Mouse (Mus musculus): ENCODE data around the gene Vwa8. TPM values are rescaled to one million over a fixed set of nuclear protein-coding genes. Genes with fewer than 3 reads are reported as not detected.

The Vwa8 gene
- polyA plus RNA-seq, 1 experiment from 2014 or later, result 11.7 TPM

DNA sequence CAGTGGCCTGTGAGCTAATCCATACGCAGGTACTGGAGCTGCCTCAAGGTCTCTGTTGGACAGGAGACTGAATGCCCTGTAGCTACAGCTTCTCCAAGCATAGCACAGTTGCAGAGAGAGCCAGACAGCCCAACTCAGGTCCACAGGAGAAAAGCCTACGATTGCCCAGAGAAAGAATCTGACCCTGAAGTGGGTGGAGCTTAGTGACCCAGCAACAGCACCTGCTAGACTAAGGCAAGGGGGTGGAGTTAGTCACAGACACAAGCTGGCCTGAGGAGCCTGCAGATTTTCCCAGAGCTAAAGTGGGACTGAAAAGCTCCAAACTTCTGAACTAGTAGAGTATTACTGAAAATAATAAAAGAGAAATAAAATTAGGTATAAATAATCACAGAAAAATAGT, 21.2 kb downstream of the Vwa8 start:
- no peak overlapping the region for H3K4me2 ChIP-seq (replicated peaks; ENCODE audit: low read depth)
- no peak for ATAC-seq (ENCODE audit: low FRiP score, low TSS enrichment)
- DNase-seq (ENCODE audit: low spot score), result no peak
- TF ChIP-seq EP300 (optimal IDR thresholded peaks at IDR 0.05) (no peak), CTCF (IDR thresholded peaks at IDR 0.05; ENCODE audit: low read depth) (no peak)
- no peaks in the 10 kb centered on the region for H3K27me3 ChIP-seq (ENCODE audit: control insufficient read depth, insufficient read depth, low read length)
- H3K4me1 ChIP-seq (replicated peaks; ENCODE audit: control insufficient read depth, insufficient read depth), result no peaks in the 10 kb centered on the region
- H3K27ac ChIP-seq (replicated peaks), result no peak overlapping the region
- H3K36me3 ChIP-seq (ENCODE audit: control insufficient read depth, insufficient read depth, low read length), result no peaks in the 10 kb centered on the region
- H3K9ac ChIP-seq (ENCODE audit: low read length), result no peak overlapping the region
- WGBS, result 58% methylated on average over 2 of the region's 2 CpGs
- 0 out of 2 replicates have a peak, but pooled peaks cover 2% of the 10 kb centered on the region for H3K9me3 ChIP-seq (ENCODE audit: control insufficient read depth, low read length)
- no peak overlapping the region for H3K4me3 ChIP-seq (ENCODE audit: low read depth, low read length)

- Histone ChIP-seq H3K27ac (replicated peaks) (no peak overlapping the region), H3K4me1 (replicated peaks; ENCODE audit: control insufficient read depth, insufficient read depth) (no peaks in the 10 kb centered on the region), H3K4me3 (ENCODE audit: low read depth, low read length) (no peak overlapping the region), H3K9ac (ENCODE audit: low read length) (no peak overlapping the region), H3K9me3 (ENCODE audit: control insufficient read depth, low read length) (0 out of 2 replicates have a peak, but pooled peaks cover 2% of the 10 kb centered on the region), H3K27me3 (ENCODE audit: control insufficient read depth, insufficient read depth, low read length) (no peaks in the 10 kb centered on the region), H3K36me3 (ENCODE audit: control insufficient read depth, insufficient read depth, low read length) (no peaks in the 10 kb centered on the region), H3K4me2 (replicated peaks; ENCODE audit: low read depth) (no peak overlapping the region)
- DNase-seq (ENCODE audit: low spot score) (no peak), ATAC-seq (ENCODE audit: low FRiP score, low TSS enrichment) (no peak)
- TF ChIP-seq EP300 (optimal IDR thresholded peaks at IDR 0.05), result no peak
- 73% methylated on average over 2 of the region's 2 CpGs for WGBS
Measured at GRCm38 (mm10) chr14:78877176-78877575, 28.3 kb downstream of the Vwa8 start.

- Histone ChIP-seq H3K27ac (replicated peaks) (no peak overlapping the region), H3K36me3 (ENCODE audit: control insufficient read depth, insufficient read depth, low read length) (no peaks in the 10 kb centered on the region), H3K9ac (ENCODE audit: low read length) (no peak overlapping the region), H3K4me1 (replicated peaks; ENCODE audit: control insufficient read depth, insufficient read depth) (no peaks in the 10 kb centered on the region), H3K27me3 (ENCODE audit: control insufficient read depth, insufficient read depth, low read length) (no peaks in the 10 kb centered on the region), H3K4me3 (ENCODE audit: low read depth, low read length) (no peak overlapping the region), H3K9me3 (ENCODE audit: control insufficient read depth, low read length) (no peaks in the 10 kb centered on the region), H3K4me2 (replicated peaks; ENCODE audit: low read depth) (no peak overlapping the region)
- TF ChIP-seq EP300 (optimal IDR thresholded peaks at IDR 0.05) (no peak), CTCF (IDR thresholded peaks at IDR 0.05; ENCODE audit: low read depth) (no peak)
- DNase-seq (ENCODE audit: low spot score), result no peak
- ATAC-seq (ENCODE audit: low FRiP score, low TSS enrichment), result no peak
- 73% methylated on average over 13 of the region's 13 CpGs for WGBS
Measured at GRCm38 (mm10) chr14:78878402-78879045, 29.7 kb downstream of the Vwa8 start.

DNA sequence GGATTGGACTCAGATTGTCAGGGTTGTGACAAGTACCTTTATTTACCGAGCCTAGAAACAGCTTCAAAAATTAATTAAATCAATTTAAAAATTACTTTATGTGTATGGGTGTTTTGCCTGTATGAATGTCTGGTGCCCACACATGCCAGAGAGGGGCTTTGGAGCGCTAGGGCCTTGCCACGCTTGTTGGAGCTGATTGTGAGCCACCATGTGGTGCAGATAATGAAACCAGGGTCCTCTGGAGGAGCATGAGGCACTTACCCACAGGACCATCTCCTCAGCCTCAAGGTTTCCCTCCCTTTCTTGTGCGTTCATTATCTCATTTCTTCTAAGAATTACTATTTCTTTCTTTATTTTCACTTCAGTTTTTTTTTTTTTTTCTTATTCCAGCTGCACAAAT, 32.0 kb downstream of the Vwa8 start:
- Histone ChIP-seq H3K9ac (ENCODE audit: low read length) (no peak overlapping the region), H3K27ac (replicated peaks) (no peak overlapping the region), H3K27me3 (ENCODE audit: control insufficient read depth, insufficient read depth, low read length) (no peaks in the 10 kb centered on the region), H3K4me3 (ENCODE audit: low read depth, low read length) (no peak overlapping the region), H3K4me2 (replicated peaks; ENCODE audit: low read depth) (no peak overlapping the region), H3K4me1 (replicated peaks; ENCODE audit: control insufficient read depth, insufficient read depth) (no peaks in the 10 kb centered on the region), H3K36me3 (ENCODE audit: control insufficient read depth, insufficient read depth, low read length) (no peaks in the 10 kb centered on the region), H3K9me3 (ENCODE audit: control insufficient read depth, low read length) (no peaks in the 10 kb centered on the region)
- DNase-seq (ENCODE audit: low spot score), result no peak
- WGBS, result 89% methylated on average over 4 of the region's 4 CpGs
- TF ChIP-seq CTCF (IDR thresholded peaks at IDR 0.05; ENCODE audit: low read depth) (no peak), EP300 (optimal IDR thresholded peaks at IDR 0.05) (no peak)
- ATAC-seq (ENCODE audit: low FRiP score, low TSS enrichment), result no peak

DNA sequence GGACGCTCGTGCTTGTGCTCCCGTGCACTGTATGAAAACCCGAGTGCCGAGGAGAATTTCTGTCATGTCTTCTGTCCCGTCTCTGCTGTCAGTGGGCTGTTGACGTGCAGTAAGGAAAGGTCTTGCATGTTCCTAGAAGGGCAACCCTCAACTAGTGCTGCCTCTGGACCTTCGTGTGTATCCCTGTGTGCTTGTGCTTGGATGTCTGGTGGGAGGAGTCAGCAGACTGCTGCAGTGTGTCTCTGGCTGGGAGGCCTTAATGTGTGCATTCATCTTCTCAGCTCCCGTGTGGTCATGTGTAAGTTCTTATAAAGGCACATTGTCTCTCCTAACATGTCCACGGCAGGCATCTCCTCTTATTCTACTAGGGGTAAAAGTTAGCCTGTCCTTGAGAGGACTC, 32.7 kb downstream of the Vwa8 start:
- Histone ChIP-seq H3K36me3 (ENCODE audit: control insufficient read depth, insufficient read depth, low read length) (no peaks in the 10 kb centered on the region), H3K4me1 (replicated peaks; ENCODE audit: control insufficient read depth, insufficient read depth) (no peaks in the 10 kb centered on the region), H3K27me3 (ENCODE audit: control insufficient read depth, insufficient read depth, low read length) (no peaks in the 10 kb centered on the region), H3K27ac (replicated peaks) (no peak overlapping the region), H3K9ac (ENCODE audit: low read length) (no peak overlapping the region), H3K9me3 (ENCODE audit: control insufficient read depth, low read length) (no peaks in the 10 kb centered on the region), H3K4me3 (ENCODE audit: low read depth, low read length) (no peak overlapping the region), H3K4me2 (replicated peaks; ENCODE audit: low read depth) (no peak overlapping the region)
- WGBS, result 54% methylated on average over 10 of the region's 10 CpGs
- ATAC-seq (ENCODE audit: low FRiP score, low TSS enrichment) (no peak), DNase-seq (ENCODE audit: low spot score) (no peak)
- TF ChIP-seq EP300 (optimal IDR thresholded peaks at IDR 0.05) (no peak), CTCF (IDR thresholded peaks at IDR 0.05; ENCODE audit: low read depth) (no peak)

GRCm38 (mm10) chr14:78885915-78886534, 37.2 kb downstream of the Vwa8 start:
- no peak for DNase-seq (ENCODE audit: low spot score)
- H3K27me3 ChIP-seq (ENCODE audit: control insufficient read depth, insufficient read depth, low read length), result no peaks in the 10 kb centered on the region
- H3K27ac ChIP-seq (replicated peaks), result no peak overlapping the region
- ATAC-seq (ENCODE audit: low FRiP score, low TSS enrichment), result no peak
- H3K4me1 ChIP-seq (replicated peaks; ENCODE audit: control insufficient read depth, insufficient read depth), result no peaks in the 10 kb centered on the region
- WGBS, result 57% methylated on average over 7 of the region's 7 CpGs
- H3K4me3 ChIP-seq (ENCODE audit: low read depth, low read length), result no peak overlapping the region
- H3K9ac ChIP-seq (ENCODE audit: low read length), result no peak overlapping the region
- TF ChIP-seq EP300 (optimal IDR thresholded peaks at IDR 0.05) (no peak), CTCF (IDR thresholded peaks at IDR 0.05; ENCODE audit: low read depth) (no peak)
- no peaks in the 10 kb centered on the region for H3K9me3 ChIP-seq (ENCODE audit: control insufficient read depth, low read length)
- H3K36me3 ChIP-seq (ENCODE audit: control insufficient read depth, insufficient read depth, low read length), result no peaks in the 10 kb centered on the region
- H3K4me2 ChIP-seq (replicated peaks; ENCODE audit: low read depth), result no peak overlapping the region

Data from stomach, postnatal 0 days (tissue).